Mouse (Mus musculus): Measurements from ENCODE around the gene Mtx1.
"Not testable (repeated sequence)": the region's sequence is repeated elsewhere in the genome, so short reads cannot be mapped to it uniquely, and the experiment has no call there.

Gene Mtx1

DNA sequence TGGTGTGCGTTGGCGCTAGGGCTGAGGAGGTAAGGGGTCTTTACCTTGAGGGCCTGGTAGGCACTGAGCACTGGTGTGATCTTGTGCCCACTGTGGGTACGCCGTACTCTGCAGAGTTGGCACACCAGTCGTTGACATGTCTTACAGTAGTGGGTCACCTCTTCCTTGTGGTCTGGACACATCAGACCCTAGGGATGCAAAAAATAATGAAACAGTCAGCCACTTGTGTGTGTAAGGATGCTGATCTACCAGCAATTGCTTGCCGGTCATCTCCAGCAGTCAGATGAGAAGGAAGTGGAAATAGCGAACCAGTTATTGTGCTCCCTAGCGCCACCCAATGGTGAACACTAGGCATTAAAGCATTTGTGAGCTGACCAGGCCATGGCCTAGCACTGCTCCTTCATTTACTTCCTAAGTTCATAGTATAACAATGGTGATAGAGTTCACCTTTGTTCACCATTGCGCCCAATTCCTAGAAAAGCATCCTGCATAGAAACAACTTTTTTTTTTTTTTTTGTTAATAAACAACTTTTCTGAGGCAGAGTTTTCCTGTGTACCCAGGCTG, 15.5 kb upstream of the Mtx1 start:
- no peak for DNase-seq (ENCODE audit: low spot score in 2 of 2)

DNA sequence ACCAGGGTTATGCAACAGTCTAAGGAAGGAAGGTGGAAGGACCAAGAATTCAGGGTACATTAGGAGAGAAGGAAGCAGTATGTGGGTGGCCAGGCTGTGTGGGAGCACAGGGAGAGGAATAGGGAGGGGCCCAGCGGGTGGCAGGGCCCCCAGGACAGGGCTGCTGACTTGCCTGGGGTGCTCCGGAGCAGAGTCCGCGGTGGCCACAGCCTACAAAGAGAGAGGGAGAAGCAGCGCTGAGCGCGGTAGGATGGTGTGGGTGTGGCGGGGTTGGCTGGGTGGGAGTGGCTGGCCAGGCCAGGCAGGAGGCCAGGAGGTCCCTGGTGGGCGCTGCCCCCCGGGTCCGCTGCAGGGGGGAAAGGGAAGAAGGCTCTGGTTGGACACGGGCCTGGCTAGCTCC, 11.6 kb upstream of the Mtx1 start:
- DNase-seq (ENCODE audit: low spot score in 2 of 2) = no peak

DNA sequence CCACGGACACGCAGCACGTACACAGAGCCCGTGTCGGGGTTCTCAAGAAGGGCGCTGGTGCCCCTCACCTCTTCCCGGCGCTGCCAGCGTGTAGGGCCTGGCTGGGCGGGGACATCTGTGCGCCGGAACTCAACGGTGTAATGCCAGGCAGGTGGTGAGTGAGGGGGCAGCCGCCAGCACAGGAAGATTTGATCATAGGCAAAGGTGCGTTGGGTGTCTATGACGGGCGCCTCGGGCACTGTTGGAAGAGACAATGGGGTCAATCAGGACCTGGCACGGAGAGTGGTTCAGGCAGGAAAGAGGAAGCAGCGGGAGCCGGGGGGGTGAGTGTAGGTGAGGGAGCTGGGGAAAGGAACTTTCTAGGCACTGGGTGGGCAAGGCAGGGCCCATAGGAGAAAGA, 10.8 kb upstream of the Mtx1 start:
- DNase-seq (ENCODE audit: low spot score in 2 of 2) = no peak

DNA sequence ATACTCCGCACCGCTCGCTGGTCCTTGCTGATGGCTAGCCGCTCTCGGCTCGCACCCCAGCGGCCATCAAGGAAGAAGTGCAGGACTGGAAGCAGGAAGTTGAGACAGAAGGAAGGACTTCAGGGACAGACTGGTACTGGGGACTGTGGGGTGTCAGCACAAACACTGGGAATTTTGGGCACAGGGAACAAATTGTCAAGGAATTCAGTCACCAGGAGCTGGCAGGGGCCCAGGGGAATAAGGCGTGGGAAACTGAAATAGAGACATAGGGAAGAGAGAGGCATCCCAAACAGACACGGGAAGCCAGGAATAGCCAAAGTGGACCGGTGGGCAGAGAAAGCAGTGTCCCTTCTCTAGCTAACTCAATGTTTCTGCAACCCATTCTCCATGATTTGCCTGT, 9.6 kb upstream of the Mtx1 start:
- no peak for DNase-seq (ENCODE audit: low spot score in 2 of 2)

DNA sequence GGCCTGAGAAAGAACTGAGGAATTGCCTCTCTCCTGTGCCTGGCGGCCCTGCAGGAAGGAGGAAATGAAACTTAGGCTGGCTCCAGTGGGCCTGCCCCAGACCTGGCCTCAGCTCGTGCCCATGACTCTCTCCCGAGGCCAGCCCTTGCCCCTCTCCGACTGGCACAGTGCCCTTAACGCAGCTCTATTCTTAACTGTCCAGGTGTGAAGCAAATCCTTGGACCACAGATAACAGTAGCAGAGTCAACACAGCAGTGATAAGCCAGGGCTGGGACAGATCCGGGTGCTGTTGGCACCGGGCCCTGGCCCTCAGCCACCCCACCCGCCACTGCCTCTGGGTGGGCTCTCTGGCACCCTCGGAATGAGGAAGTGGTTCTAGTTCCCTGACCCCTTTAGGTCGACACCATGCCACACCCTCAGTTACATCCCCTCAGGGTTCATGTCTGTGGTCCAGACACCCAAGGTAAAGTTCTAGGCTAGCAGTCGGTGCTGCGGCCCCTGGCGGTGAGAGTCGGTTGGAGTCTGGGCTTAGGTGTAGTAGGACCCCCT, 6.7 kb upstream of the Mtx1 start:
- no peak for DNase-seq (ENCODE audit: low spot score in 2 of 2)

DNA sequence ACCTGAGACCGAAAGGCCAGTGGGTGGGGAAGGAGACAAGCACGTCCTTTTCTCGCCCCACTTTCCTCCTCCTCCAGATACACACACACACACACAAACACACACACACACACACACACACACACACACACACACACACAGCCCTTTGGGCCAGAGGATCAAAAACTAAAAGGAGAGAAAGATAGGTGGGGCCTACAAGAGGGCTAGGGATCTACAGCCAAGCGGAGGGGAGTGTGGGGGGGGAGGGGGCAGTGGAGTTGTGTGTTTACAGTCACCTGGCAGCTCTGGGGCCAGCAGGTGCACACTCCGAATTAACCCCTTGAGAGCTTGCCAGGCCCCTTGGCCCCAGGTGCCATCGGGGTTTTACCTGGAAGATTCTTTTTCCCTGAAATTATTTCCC, 5.7 kb upstream of the Mtx1 start:
- DNase-seq (ENCODE audit: low spot score in 2 of 2) = no peak

DNA sequence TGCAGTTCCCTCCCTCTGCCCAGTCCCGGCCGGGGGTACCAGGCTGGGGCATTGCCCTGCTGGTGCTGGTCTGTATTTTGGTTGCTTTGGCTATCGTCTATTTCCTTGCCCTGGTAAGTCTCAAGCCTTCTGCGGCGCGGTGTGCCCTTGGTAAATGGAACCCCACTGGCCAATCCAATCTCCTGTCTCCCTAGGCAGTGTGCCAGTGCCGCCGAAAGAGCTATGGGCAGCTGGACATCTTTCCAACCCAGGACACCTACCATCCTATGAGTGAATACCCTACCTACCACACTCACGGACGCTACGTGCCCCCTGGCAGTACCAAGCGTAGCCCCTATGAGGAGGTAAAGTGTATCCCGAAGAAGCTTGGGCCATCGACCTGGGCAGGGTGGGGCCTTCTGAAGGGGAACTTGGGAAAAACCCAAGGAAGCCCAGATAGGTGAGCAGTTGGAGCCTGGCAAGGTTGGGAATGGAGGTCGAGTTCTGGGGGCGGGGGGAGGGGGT, 4.9 kb upstream of the Mtx1 start:
- DNase-seq (ENCODE audit: low spot score in 2 of 2) = no peak

DNA sequence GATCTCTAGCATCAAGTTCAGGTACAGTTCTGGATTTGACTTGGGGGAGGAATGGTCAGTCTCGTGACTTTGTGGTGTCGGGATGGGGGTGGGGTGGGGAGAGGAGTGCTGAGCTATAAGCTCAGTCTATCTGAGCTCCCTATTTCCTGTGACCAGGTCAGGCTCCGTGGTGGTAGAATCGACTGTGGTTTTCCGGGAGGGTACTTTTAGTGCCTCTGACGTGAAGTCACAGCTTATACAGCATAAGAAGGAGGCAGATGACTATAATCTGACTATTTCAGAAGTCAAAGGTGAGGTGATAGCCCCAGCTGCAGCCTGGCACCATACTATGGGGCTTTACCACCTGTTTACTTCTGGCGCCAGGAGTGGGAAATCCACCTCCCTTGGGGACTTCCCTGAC, 4.5 kb upstream of the Mtx1 start:
- DNase-seq (ENCODE audit: low spot score in 2 of 2) = no peak

DNA sequence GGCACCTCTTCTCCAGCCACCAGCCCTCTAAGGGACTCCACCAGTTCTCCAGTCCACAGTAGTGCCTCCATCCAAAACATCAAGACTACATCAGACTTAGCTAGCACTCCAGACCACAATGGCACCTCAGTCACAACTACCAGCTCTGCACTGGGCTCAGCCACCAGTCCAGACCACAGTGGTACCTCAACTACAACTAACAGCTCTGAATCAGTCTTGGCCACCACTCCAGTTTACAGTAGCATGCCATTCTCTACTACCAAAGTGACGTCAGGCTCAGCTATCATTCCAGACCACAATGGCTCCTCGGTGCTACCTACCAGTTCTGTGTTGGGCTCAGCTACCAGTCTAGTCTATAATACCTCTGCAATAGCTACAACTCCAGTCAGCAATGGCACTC, 3.7 kb upstream of the Mtx1 start:
- no peak for DNase-seq (ENCODE audit: low spot score in 2 of 2)

DNA sequence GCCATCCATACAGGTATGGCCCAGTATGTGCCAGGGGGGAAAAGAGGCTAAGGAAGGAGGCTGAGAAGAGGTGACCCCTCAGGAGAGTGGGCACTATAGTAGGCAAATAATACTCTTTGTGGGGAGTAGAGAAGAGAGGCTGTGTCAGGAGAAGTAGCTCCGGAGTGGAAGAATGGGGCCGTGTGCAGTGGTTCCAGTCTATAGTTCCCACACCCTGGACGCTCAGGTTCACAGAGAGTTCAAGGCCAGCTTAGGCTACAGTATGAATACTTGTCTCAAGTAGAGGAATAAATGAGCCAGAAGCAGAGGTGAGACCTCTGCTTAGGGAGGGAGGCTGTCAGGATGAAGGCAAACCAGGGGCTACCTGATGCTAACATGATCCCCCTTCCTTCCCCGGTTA, 2.4 kb upstream of the Mtx1 start:
- no peak for DNase-seq (ENCODE audit: low spot score in 2 of 2)

DNA sequence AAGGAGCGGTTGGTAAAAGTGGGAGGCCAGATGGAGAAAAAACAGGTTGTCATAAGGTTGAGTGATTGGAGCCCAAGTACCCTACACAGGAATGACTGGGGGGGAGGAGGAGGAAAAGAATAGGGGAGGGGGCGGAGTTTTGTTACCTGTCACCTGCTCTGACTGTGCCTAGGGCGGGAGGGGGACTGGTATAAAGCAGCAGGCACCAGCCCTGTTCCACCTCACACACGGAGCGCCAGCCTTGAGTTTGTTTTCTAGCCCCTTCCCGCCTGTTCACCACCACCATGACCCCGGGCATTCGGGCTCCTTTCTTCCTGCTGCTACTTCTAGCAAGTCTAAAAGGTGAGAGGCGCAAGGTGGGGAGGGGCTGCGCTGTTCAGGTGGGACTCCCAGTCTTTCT, 1.9 kb upstream of the Mtx1 start, which contains the start of gene Muc1:
Gene Muc1 (plus strand): TSS at position 222 of the 400 bp plus-strand sequence.
- DNase-seq (ENCODE audit: low spot score in 2 of 2) = no peak

DNA sequence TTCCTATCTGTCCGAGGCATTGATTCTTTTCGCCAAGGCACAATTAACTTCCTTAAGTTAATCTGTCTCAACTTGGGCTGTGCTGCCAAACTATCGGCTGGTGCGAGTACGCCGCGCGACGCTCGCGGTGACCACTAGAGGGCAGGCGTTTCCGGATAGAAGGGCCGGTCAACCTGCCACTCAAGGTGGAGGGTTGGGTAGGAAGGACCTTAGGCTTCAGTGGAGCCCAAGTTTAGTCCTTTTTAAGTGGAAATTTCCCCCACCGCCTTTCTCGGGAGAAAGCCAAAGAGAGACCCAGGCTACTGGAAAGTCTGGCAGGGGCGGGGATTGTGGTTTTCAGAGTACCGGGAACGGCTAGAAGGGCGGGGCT, 1.3 kb upstream of the Mtx1 start:
- peak in 1 of 2 experiments; percentile 78 for DNase-seq (ENCODE audit: low spot score in 2 of 2)

DNA sequence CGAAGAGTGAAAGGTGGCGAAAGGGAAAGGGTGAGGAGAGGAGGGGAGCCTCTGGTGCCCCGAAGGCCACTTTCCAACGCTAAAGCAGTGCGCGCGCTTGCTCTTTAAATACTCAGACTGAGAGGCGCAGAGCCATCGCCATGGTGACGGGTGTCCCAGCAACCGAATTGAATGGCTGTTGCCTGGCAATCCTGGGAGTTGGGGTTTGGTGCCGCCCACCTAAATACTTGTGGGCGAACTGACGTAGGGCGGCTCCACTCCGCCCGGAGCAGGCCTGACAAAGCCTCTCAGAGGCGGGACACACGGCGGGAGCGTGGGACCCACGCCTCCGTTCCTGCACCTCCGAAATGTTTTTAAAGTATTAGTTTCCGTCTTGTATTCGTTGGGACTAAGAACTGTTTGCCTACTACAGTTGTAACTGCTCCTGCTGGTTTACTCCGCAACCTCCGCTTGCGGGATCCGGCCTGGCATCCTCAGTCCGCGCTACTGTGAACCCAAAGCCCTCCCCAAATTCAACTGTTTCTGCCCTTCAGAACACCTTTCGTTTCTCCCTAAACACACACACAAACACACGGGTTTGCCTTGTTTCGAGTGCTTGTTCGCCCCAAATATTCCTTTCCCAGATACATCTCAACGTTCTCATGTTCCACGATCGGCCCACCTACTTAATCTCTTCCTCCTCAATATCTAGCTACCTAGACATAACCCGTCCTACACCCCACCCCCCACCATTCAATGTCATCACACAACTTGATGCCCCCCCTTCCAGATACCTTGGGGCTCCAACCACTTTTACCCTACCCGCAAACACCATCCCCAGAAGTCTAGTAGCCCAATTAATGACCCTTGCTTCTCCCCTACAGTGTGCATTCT, 655 bp upstream of the Mtx1 start:
- DNase-seq (ENCODE audit: low spot score in 2 of 2) = peak; percentile 87 to 88

DNA sequence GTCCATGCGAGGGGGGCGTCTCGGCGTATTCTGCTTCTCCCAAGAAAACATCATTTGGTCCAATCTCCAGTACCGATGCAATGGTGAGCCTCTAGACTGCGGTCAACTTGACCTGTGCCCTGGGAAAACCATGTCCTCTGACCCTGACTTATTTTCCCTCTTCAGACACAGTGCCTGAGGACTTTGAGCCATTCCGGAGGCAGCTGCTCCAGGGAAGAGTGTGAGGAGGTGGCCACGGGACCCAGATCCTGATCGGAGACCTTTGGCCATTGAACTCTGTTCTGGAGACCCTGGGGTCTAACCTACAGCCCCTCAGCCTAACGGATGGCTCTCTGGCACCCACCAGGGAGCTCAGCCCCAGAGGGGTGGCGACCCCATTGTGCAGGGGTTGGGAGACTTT, 527 bp downstream of the Mtx1 start:
- DNase-seq (ENCODE audit: low spot score in 2 of 2) = no peak

DNA sequence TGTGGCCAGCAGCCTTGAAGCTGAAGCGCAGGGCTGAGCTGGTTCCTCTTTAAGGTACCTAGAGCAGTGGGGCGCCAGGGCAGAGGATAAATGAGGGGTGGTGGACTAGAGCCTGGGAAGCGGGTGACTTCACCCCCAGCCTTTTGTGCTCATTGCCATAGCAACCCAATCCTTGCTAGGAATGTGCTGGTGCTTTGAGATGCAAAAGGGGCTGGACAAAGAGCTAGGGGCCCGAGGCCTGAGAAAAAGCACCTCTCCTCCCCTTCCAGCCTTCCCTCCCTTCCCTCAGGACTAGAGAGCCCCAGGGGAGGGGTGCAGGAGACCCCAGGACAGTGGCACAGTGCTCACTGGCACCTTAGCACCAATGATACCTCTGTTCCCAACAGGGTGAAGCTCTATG, 970 bp downstream of the Mtx1 start:
- DNase-seq (ENCODE audit: low spot score in 2 of 2) = no peak

DNA sequence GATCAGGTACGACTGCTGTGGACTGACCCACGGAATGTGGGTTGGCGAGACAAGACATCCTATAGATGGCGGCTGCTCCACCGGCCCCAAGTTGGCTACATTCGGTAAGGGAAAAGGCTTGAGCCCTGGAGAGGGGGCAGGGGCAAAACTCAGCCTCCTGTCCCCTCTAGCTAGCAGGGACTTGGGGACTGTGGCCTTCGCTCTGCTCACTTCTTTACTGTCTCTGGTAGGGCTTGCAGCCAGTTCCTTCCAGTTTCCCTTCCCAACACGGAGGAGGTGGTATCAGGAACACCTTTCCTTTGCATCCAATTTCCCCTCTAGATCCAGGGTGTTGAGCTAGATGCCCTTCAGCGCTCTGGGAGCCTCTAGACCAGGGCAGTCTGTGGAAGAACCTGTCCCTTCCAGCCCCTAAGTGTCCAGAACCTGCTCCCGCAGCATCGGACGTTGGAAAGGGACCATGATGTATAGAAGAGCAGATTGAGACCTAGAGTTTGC, 1.5 kb downstream of the Mtx1 start:
- DNase-seq (ENCODE audit: low spot score in 2 of 2) = no peak

DNA sequence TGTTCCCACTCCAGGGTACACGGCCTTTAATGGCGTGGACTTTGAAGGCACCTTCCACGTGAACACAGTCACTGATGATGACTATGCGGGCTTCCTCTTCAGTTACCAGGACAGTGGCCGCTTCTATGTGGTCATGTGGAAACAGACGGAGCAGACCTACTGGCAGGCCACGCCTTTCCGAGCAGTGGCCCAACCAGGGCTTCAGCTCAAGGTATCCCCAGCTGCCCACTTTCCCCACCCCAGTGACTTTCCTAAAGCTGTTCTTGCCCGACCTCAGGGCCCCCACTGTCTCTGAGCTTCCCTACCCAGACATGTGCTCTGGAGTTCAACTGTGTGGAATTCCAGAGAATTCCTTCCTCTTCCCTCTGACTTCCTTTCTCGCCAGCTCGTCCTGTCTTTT, 2.1 kb downstream of the Mtx1 start:
- no peak for DNase-seq (ENCODE audit: low spot score in 2 of 2)

DNA sequence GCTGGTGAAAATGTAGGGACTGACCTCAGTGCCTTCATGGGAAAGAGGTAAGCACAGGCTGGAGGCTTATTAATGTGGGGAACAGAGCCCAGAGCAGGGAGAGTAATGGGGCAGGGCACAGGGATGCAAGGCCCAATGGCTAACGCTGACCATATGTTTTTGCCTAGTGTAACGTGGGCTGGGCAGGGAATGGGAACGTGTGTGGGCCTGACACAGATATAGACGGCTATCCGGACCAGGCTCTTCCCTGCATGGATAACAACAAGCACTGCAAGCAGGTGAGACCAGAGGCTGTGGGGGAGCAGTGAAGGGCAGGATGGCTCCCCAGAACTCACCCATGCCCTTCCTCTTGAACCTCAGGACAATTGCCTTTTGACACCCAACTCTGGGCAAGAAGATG, 5.7 kb downstream of the Mtx1 start:
- no peak for DNase-seq (ENCODE audit: low spot score in 2 of 2)

DNA sequence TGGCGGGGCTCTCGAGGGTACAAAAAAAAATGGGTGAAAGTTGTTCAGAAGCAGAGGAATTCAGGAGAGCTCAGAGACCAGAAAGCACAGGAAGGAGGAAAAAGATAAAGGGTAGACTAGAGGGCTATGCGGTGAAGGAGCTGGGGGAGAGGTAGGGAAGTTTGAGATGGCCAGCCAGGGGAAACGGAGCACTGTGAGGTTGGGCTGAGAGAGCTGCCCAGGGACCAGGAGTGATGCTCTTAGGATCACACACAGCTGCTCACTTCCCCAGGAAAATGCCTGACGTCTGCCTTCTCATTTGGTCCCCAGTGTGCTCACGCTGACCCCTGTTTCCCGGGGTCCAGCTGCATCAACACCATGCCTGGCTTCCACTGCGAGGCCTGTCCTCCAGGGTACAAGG, 7.3 kb downstream of the Mtx1 start:
- DNase-seq (ENCODE audit: low spot score in 2 of 2) = no peak

DNA sequence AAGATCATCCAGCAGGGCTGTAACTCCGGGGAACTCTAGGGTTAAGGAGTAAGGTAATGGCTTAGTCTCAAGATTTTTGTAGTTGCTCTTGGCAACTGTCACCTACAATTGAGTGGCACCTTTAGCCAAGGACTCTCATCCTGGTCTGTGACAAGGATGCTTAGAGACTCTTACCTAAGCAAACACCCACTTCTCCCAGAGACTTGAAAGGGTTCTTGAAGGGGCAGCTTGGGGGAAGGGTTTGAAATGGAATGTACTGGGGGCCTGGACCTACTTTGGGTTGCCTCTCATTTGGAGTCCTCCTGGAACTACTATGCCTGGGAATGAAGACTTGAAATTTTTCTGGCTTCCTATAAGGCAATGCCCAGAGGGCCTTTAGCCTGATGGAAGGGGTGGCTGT, 8.6 kb downstream of the Mtx1 start:
- no peak for DNase-seq (ENCODE audit: low spot score in 2 of 2)

DNA sequence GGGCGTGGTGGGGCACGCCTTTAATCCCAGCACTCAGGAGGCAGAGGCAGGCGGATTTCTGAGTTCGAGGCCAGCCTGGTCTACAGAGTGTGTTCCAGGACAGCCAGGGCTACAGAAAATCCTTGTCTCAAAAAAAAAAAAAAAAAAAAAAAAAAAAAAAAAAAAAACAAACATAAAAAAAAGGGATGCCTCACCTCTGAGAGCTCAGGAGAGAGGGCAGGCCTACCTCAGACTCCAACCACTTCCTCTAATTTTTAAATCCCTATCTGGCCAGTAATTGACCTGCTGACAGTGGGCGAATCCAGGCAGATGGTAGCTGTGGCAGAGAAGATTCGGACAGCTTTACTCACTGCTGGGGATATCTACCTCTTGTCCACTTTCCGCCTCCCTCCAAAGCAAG, 10.5 kb downstream of the Mtx1 start:
- DNase-seq (ENCODE audit: low spot score in 2 of 2) = not testable (repeated sequence)

DNA sequence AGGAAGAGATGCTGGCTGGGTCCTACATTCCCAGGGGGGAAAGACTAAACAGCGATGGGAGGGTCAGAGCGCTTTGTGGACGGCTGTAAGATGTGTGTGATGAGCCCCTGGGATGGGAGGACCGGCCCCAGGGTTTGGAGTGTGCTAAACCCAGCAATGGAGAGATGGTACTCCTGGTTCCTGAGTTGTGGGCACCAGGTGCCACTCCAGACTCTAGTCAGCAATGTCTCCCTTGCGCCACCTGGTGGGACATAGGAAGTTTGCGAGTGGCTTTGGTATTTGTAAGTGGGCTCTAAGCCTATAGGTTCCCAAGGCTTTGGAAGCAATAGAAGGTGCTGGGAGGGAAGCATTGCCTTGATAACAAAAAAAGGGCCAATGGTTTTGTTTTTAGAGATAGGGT, 11.0 kb downstream of the Mtx1 start:
- peak in 1 of 2 experiments; percentile 77 for DNase-seq (ENCODE audit: low spot score in 2 of 2)
